Mouse (Mus musculus): ENCODE data around the gene 6030445D17Rik. TPM values are rescaled to one million over a fixed set of nuclear protein-coding genes. Genes with fewer than 3 reads are reported as not detected.

Gene 6030445D17Rik
- polyA plus RNA-seq, 1 experiment: not detected

GRCm38 (mm10) chr4:136456516-136457218, 5.4 kb upstream of the 6030445D17Rik start:
- Histone ChIP-seq H3K4me3 (ENCODE audit: insufficient read depth, low read length) (no peak overlapping the region), H3K27ac (ENCODE audit: insufficient read depth, low read depth, low read length) (no peak overlapping the region), H3K4me1 (ENCODE audit: control insufficient read depth, insufficient read depth, low read length) (no peaks in the 10 kb centered on the region)
- TF ChIP-seq POLR2A (IDR thresholded peaks at IDR 0.05; ENCODE audit: borderline replicate concordance, low read depth, low read length): no peak
- no peak for TF ChIP-seq CTCF (IDR thresholded peaks at IDR 0.05; ENCODE audit: low read depth, low read length)

GRCm38 (mm10) chr4:136458276-136458675, 3.8 kb upstream of the 6030445D17Rik start:
- TF ChIP-seq CTCF (IDR thresholded peaks at IDR 0.05; ENCODE audit: low read depth, low read length) (no peak), POLR2A (IDR thresholded peaks at IDR 0.05; ENCODE audit: borderline replicate concordance, low read depth, low read length) (no peak)
- Histone ChIP-seq H3K4me1 (ENCODE audit: control insufficient read depth, insufficient read depth, low read length) (0 out of 2 replicates have a peak, but pooled peaks cover 3% of the 10 kb centered on the region), H3K27ac (ENCODE audit: insufficient read depth, low read depth, low read length) (no peak overlapping the region), H3K4me3 (ENCODE audit: insufficient read depth, low read length) (no peak overlapping the region)

- Histone ChIP-seq H3K27ac (ENCODE audit: insufficient read depth, low read depth, low read length) (no peak overlapping the region), H3K4me3 (ENCODE audit: insufficient read depth, low read length) (no peak overlapping the region)
Observed at GRCm38 (mm10) chr4:136459210-136459609, 2.8 kb upstream of the 6030445D17Rik start.

GRCm38 (mm10) chr4:136461206-136461605, 844 bp upstream of the 6030445D17Rik start:
- Histone ChIP-seq H3K4me3 (ENCODE audit: insufficient read depth, low read length) (no peak overlapping the region), H3K27ac (ENCODE audit: insufficient read depth, low read depth, low read length) (no peak overlapping the region), H3K4me1 (ENCODE audit: control insufficient read depth, insufficient read depth, low read length) (peaks cover 9% of the 10 kb centered on the region)
- TF ChIP-seq POLR2A (IDR thresholded peaks at IDR 0.05; ENCODE audit: borderline replicate concordance, low read depth, low read length) (no peak), CTCF (IDR thresholded peaks at IDR 0.05; ENCODE audit: low read depth, low read length) (no peak)

More at GRCm38 (mm10) chr4:136459210-136459609, 2.8 kb upstream of the 6030445D17Rik start:
- peaks cover 5% of the 10 kb centered on the region; the same call in 1 of the 2 replicates for H3K4me1 ChIP-seq (ENCODE audit: control insufficient read depth, insufficient read depth, low read length)
- TF ChIP-seq POLR2A (IDR thresholded peaks at IDR 0.05; ENCODE audit: borderline replicate concordance, low read depth, low read length) (no peak), CTCF (IDR thresholded peaks at IDR 0.05; ENCODE audit: low read depth, low read length) (no peak)

- TF ChIP-seq POLR2A (IDR thresholded peaks at IDR 0.05; ENCODE audit: borderline replicate concordance, low read depth, low read length) (no peak), CTCF (IDR thresholded peaks at IDR 0.05; ENCODE audit: low read depth, low read length) (no peak)
- no peak overlapping the region for H3K27ac ChIP-seq (ENCODE audit: insufficient read depth, low read depth, low read length)
- peaks cover 9% of the 10 kb centered on the region for H3K4me1 ChIP-seq (ENCODE audit: control insufficient read depth, insufficient read depth, low read length)
- no peak overlapping the region for H3K4me3 ChIP-seq (ENCODE audit: insufficient read depth, low read length)
Observed at GRCm38 (mm10) chr4:136461761-136462085, 327 bp upstream of the 6030445D17Rik start.

GRCm38 (mm10) chr4:136462839-136463178, 759 bp downstream of the 6030445D17Rik start:
- no peak for TF ChIP-seq CTCF (IDR thresholded peaks at IDR 0.05; ENCODE audit: low read depth, low read length)
- TF ChIP-seq POLR2A (IDR thresholded peaks at IDR 0.05; ENCODE audit: borderline replicate concordance, low read depth, low read length): no peak
- Histone ChIP-seq H3K27ac (ENCODE audit: insufficient read depth, low read depth, low read length) (no peak overlapping the region), H3K4me3 (ENCODE audit: insufficient read depth, low read length) (peak overlapping the region; percentile 67), H3K4me1 (ENCODE audit: control insufficient read depth, insufficient read depth, low read length) (peaks cover 9% of the 10 kb centered on the region)

GRCm38 (mm10) chr4:136463436-136463835, 1.4 kb downstream of the 6030445D17Rik start:
- peaks cover 9% of the 10 kb centered on the region for H3K4me1 ChIP-seq (ENCODE audit: control insufficient read depth, insufficient read depth, low read length)
- H3K4me3 ChIP-seq (ENCODE audit: insufficient read depth, low read length): no peak overlapping the region
- TF ChIP-seq CTCF (IDR thresholded peaks at IDR 0.05; ENCODE audit: low read depth, low read length): no peak
- TF ChIP-seq POLR2A (IDR thresholded peaks at IDR 0.05; ENCODE audit: borderline replicate concordance, low read depth, low read length): no peak
- no peak overlapping the region for H3K27ac ChIP-seq (ENCODE audit: insufficient read depth, low read depth, low read length)

GRCm38 (mm10) chr4:136466226-136466625, 4.2 kb downstream of the 6030445D17Rik start:
- Histone ChIP-seq H3K27ac (ENCODE audit: insufficient read depth, low read depth, low read length) (no peak overlapping the region), H3K4me1 (ENCODE audit: control insufficient read depth, insufficient read depth, low read length) (peaks cover 16% of the 10 kb centered on the region)
- TF ChIP-seq POLR2A (IDR thresholded peaks at IDR 0.05; ENCODE audit: borderline replicate concordance, low read depth, low read length) (no peak), CTCF (IDR thresholded peaks at IDR 0.05; ENCODE audit: low read depth, low read length) (no peak)

GRCm38 (mm10) chr4:136468553-136469327, 6.7 kb downstream of the 6030445D17Rik start:
- no peak overlapping the region for H3K4me3 ChIP-seq (ENCODE audit: insufficient read depth, low read length)
- no peak for TF ChIP-seq POLR2A (IDR thresholded peaks at IDR 0.05; ENCODE audit: borderline replicate concordance, low read depth, low read length)
- no peak for TF ChIP-seq CTCF (IDR thresholded peaks at IDR 0.05; ENCODE audit: low read depth, low read length)
- no peak overlapping the region for H3K27ac ChIP-seq (ENCODE audit: insufficient read depth, low read depth, low read length)
- H3K4me1 ChIP-seq (ENCODE audit: control insufficient read depth, insufficient read depth, low read length): peaks cover 25% of the 10 kb centered on the region

More at GRCm38 (mm10) chr4:136466226-136466625, 4.2 kb downstream of the 6030445D17Rik start:
- no peak overlapping the region for H3K4me3 ChIP-seq (ENCODE audit: insufficient read depth, low read length)

GRCm38 (mm10) chr4:136469371-136469903, 7.4 kb downstream of the 6030445D17Rik start, which contains the start of gene Luzp1:
Gene Luzp1, plus strand, starts transcription at chr4:136469761.
- Histone ChIP-seq H3K4me3 (ENCODE audit: insufficient read depth, low read length) (peak within 1 kb of the TSS; percentile 82), H3K4me1 (ENCODE audit: control insufficient read depth, insufficient read depth, low read length) (peaks cover 23% of the 10 kb centered on the region), H3K27ac (ENCODE audit: insufficient read depth, low read depth, low read length) (peak within 1 kb of the TSS; percentile 66)
- TF ChIP-seq CTCF (IDR thresholded peaks at IDR 0.05; ENCODE audit: low read depth, low read length): no peak
- peak; percentile 77; the same call in 1 of the 2 replicates for TF ChIP-seq POLR2A (IDR thresholded peaks at IDR 0.05; ENCODE audit: borderline replicate concordance, low read depth, low read length)
